Mouse (Mus musculus): ENCODE results near the gene Ttc32. TPM values are rescaled to one million over a fixed set of nuclear protein-coding genes. Genes with fewer than 3 reads are reported as not detected.
"Not testable (repeated sequence)": the region's sequence is repeated elsewhere in the genome, so short reads cannot be mapped to it uniquely, and the experiment has no call there.

Gene Ttc32
- polyA plus RNA-seq, 1 experiment from 2014 or later: 34.8 TPM

- H3K27me3 ChIP-seq (ENCODE audit: insufficient read depth, low read length): no peaks in the 10 kb centered on the region
- no peaks in the 10 kb centered on the region for H3K4me1 ChIP-seq (replicated peaks; ENCODE audit: insufficient read depth, low read length)
- no peak overlapping the region for H3K4me2 ChIP-seq (ENCODE audit: low read length)
- H3K9me3 ChIP-seq (replicated peaks; ENCODE audit: low read length): no peaks in the 10 kb centered on the region
- no peak overlapping the region for H3K4me3 ChIP-seq (replicated peaks; ENCODE audit: low read depth, low read length)
- H3K9ac ChIP-seq (ENCODE audit: low read depth, low read length): no peak overlapping the region
- no peak for DNase-seq (ENCODE audit: low spot score)
- ATAC-seq (replicated peaks; ENCODE audit: low FRiP score, low read depth): no peak
- H3K36me3 ChIP-seq (ENCODE audit: insufficient read depth, low read length): 0 out of 2 replicates have a peak, but pooled peaks cover 10% of the 10 kb centered on the region
- H3K27ac ChIP-seq: no peak overlapping the region
- TF ChIP-seq CTCF (IDR thresholded peaks at IDR 0.05; ENCODE audit: low read depth): no peak
These were observed 3.0 kb upstream of the Ttc32 start for GRCm38 (mm10) chr12:9026843-9027242.

DNA sequence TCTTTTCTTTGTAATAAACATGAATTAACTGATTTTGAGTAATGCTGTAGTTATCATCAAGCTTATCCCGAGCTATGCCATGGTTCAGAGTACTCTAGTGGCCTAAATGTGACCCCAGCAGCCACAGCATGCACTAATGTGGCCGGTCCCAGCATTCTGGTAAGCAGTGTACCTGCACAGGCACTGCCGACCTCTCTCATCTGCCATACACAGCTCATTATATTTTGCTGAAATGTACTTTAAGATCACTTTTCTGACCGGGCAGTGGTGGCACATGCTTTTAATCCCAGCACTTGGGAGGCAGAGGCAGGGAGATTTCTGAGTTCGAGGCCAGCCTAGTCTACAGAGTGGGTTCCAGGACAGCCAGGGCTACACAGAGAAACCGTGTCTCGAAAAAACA lies 981 bp upstream of the Ttc32 start:
- H3K9me3 ChIP-seq (replicated peaks; ENCODE audit: low read length); ATAC-seq (replicated peaks; ENCODE audit: low FRiP score, low read depth); H3K27ac ChIP-seq; H3K9ac ChIP-seq (ENCODE audit: low read depth, low read length); H3K4me2 ChIP-seq (ENCODE audit: low read length); H3K4me1 ChIP-seq (replicated peaks; ENCODE audit: insufficient read depth, low read length); DNase-seq (ENCODE audit: low spot score); H3K27me3 ChIP-seq (ENCODE audit: insufficient read depth, low read length); H3K4me3 ChIP-seq (replicated peaks; ENCODE audit: low read depth, low read length): not testable (repeated sequence)
- 0 out of 2 replicates have a peak, but pooled peaks cover 10% of the 10 kb centered on the region for H3K36me3 ChIP-seq (ENCODE audit: insufficient read depth, low read length)
- 94% methylated on average over 7 of the region's 7 CpGs for WGBS

GRCm38 (mm10) chr12:9029506-9029887 lies 300 bp upstream of the Ttc32 start:
- 42% methylated on average over 4 of the region's 4 CpGs for WGBS
- peak; percentile 33 for TF ChIP-seq CTCF (IDR thresholded peaks at IDR 0.05; ENCODE audit: low read depth)
- Histone ChIP-seq H3K9ac (ENCODE audit: low read depth, low read length) (no peak overlapping the region), H3K27ac (peak overlapping the region; percentile 97), H3K9me3 (replicated peaks; ENCODE audit: low read length) (no peaks in the 10 kb centered on the region), H3K36me3 (ENCODE audit: insufficient read depth, low read length) (0 out of 2 replicates have a peak, but pooled peaks cover 10% of the 10 kb centered on the region), H3K4me1 (replicated peaks; ENCODE audit: insufficient read depth, low read length) (no peaks in the 10 kb centered on the region), H3K27me3 (ENCODE audit: insufficient read depth, low read length) (no peaks in the 10 kb centered on the region), H3K4me2 (ENCODE audit: low read length) (peak overlapping the region; percentile 69; the same call in 1 of the 2 replicates), H3K4me3 (replicated peaks; ENCODE audit: low read depth, low read length) (peak overlapping the region; percentile 40)
- DNase-seq (ENCODE audit: low spot score) (peak; percentile 76), ATAC-seq (replicated peaks; ENCODE audit: low FRiP score, low read depth) (peak; percentile 31; the same call in 1 of the 2 replicates)

GRCm38 (mm10) chr12:9031166-9031565 lies 1.4 kb downstream of the Ttc32 start:
- no peak for TF ChIP-seq CTCF (IDR thresholded peaks at IDR 0.05; ENCODE audit: low read depth)
- WGBS: 50% methylated on average over 8 of the region's 8 CpGs
- Histone ChIP-seq H3K9me3 (replicated peaks; ENCODE audit: low read length) (no peaks in the 10 kb centered on the region), H3K4me1 (replicated peaks; ENCODE audit: insufficient read depth, low read length) (no peaks in the 10 kb centered on the region), H3K4me2 (ENCODE audit: low read length) (peak overlapping the region; percentile 69), H3K27me3 (ENCODE audit: insufficient read depth, low read length) (no peaks in the 10 kb centered on the region), H3K36me3 (ENCODE audit: insufficient read depth, low read length) (0 out of 2 replicates have a peak, but pooled peaks cover 7% of the 10 kb centered on the region), H3K27ac (peak overlapping the region; percentile 97; the same call in 1 of the 2 replicates), H3K4me3 (replicated peaks; ENCODE audit: low read depth, low read length) (peak overlapping the region; percentile 40), H3K9ac (ENCODE audit: low read depth, low read length) (peak overlapping the region; percentile 72)
- ATAC-seq (replicated peaks; ENCODE audit: low FRiP score, low read depth) (no peak), DNase-seq (ENCODE audit: low spot score) (no peak)

DNA sequence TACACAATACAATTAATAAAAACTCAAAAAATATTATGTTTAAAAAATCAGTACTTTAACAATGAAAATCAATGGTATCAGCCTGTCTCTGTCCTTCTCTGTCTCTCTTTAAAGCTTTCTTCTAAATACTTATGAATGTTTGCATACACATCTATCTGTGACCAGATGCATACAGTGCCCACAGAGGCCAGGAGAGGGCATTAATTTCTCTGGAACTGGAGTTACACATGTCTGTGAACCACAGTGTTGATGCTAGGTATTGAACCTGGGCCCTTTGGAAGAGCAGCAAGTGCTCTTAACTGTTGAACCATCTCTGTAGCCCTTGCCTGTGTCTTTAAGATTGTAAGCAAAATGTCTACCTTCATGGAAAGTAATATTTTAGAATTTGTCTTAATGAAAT lies 3.3 kb downstream of the Ttc32 start:
- Histone ChIP-seq H3K36me3 (ENCODE audit: insufficient read depth, low read length) (0 out of 2 replicates have a peak, but pooled peaks cover under 1% of the 10 kb centered on the region), H3K9ac (ENCODE audit: low read depth, low read length) (no peak overlapping the region), H3K4me3 (replicated peaks; ENCODE audit: low read depth, low read length) (no peak overlapping the region), H3K27ac (no peak overlapping the region), H3K4me1 (replicated peaks; ENCODE audit: insufficient read depth, low read length) (no peaks in the 10 kb centered on the region), H3K9me3 (replicated peaks; ENCODE audit: low read length) (no peaks in the 10 kb centered on the region), H3K4me2 (ENCODE audit: low read length) (no peak overlapping the region), H3K27me3 (ENCODE audit: insufficient read depth, low read length) (no peaks in the 10 kb centered on the region)
- TF ChIP-seq CTCF (IDR thresholded peaks at IDR 0.05; ENCODE audit: low read depth): peak; percentile 35; the same call in 1 of the 2 replicates
- DNase-seq (ENCODE audit: low spot score) (no peak), ATAC-seq (replicated peaks; ENCODE audit: low FRiP score, low read depth) (no peak)

DNA sequence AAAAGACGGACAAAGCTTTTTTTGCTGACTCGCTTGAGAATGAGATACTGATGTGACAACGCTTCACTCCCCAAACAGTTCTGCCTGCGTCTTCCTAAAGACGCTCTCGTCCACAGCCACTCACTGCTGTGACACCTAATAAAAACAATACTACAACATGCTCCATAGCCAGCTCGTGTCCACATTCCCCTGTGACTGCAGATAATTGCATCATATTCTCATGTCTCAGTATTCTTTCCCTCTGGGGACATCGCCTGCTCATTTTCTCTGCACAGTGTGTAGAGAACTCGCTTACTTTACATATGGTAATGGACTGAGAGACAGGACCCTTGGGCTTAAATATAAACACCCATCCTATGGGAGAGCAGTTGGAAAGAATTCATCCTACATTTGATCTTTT lies 6.6 kb downstream of the Ttc32 start:
- H3K4me2 ChIP-seq (ENCODE audit: low read length): no peak overlapping the region
- no peak overlapping the region for H3K27ac ChIP-seq
- DNase-seq (ENCODE audit: low spot score) (no peak), ATAC-seq (replicated peaks; ENCODE audit: low FRiP score, low read depth) (no peak)
- no peak overlapping the region for H3K9ac ChIP-seq (ENCODE audit: low read depth, low read length)
- no peaks in the 10 kb centered on the region for H3K36me3 ChIP-seq (ENCODE audit: insufficient read depth, low read length)
- no peak for TF ChIP-seq CTCF (IDR thresholded peaks at IDR 0.05; ENCODE audit: low read depth)
- 81% methylated on average over 9 of the region's 9 CpGs for WGBS
- H3K9me3 ChIP-seq (replicated peaks; ENCODE audit: low read length): no peaks in the 10 kb centered on the region
- no peak overlapping the region for H3K4me3 ChIP-seq (replicated peaks; ENCODE audit: low read depth, low read length)
- no peaks in the 10 kb centered on the region for H3K27me3 ChIP-seq (ENCODE audit: insufficient read depth, low read length)
- H3K4me1 ChIP-seq (replicated peaks; ENCODE audit: insufficient read depth, low read length): no peaks in the 10 kb centered on the region

GRCm38 (mm10) chr12:9040177-9040576 lies 10.4 kb downstream of the Ttc32 start:
- Histone ChIP-seq H3K27ac (no peak overlapping the region), H3K9me3 (replicated peaks; ENCODE audit: low read length) (no peaks in the 10 kb centered on the region), H3K4me3 (replicated peaks; ENCODE audit: low read depth, low read length) (no peak overlapping the region), H3K9ac (ENCODE audit: low read depth, low read length) (no peak overlapping the region), H3K27me3 (ENCODE audit: insufficient read depth, low read length) (no peaks in the 10 kb centered on the region), H3K36me3 (ENCODE audit: insufficient read depth, low read length) (peaks cover 3% of the 10 kb centered on the region; the same call in 1 of the 2 replicates), H3K4me1 (replicated peaks; ENCODE audit: insufficient read depth, low read length) (no peaks in the 10 kb centered on the region), H3K4me2 (ENCODE audit: low read length) (no peak overlapping the region)
- ATAC-seq (replicated peaks; ENCODE audit: low FRiP score, low read depth) (no peak), DNase-seq (ENCODE audit: low spot score) (no peak)
- no peak for TF ChIP-seq CTCF (IDR thresholded peaks at IDR 0.05; ENCODE audit: low read depth)
- WGBS: 86% methylated on average over 5 of the region's 5 CpGs
